Mouse (Mus musculus) thymus, postnatal 14 days (tissue): ENCODE results near the gene C1qtnf4.

Source experiments
- DNase-seq: peaks from one replicate; pipeline ENCODE4 v3.0.0; 2021

The C1qtnf4 gene

GRCm38 (mm10) chr2:90938362-90938761 is 52.7 kb downstream of the C1qtnf4 start:
- no peak for DNase-seq

- peak; percentile 13 for DNase-seq
Measured at GRCm38 (mm10) chr2:90939750-90940149, 54.1 kb downstream of the C1qtnf4 start.
